Mouse (Mus musculus) testis, adult 2 months (tissue): ENCODE measurements around the gene Itpr1.

ENCODE experiments used
- CTCF ChIP-seq: fragments of 200-500 bp; IDR thresholded peaks from 2 replicates; pipeline ENCODE4 v1.5.1; 2012; ENCODE audit warnings: low read depth, mild to moderate bottlenecking, inconsistent platforms, low read length, moderate library complexity; ENCODE audit not compliant: control insufficient read depth, insufficient read depth, insufficient replicate concordance
- POLR2A ChIP-seq: fragments of 200-500 bp; IDR thresholded peaks from 2 replicates; pipeline ENCODE4 v1.6.1; 2012; ENCODE audit warnings: low read depth, mild to moderate bottlenecking, inconsistent platforms, low read length, moderate library complexity; ENCODE audit not compliant: control insufficient read depth

DNA sequence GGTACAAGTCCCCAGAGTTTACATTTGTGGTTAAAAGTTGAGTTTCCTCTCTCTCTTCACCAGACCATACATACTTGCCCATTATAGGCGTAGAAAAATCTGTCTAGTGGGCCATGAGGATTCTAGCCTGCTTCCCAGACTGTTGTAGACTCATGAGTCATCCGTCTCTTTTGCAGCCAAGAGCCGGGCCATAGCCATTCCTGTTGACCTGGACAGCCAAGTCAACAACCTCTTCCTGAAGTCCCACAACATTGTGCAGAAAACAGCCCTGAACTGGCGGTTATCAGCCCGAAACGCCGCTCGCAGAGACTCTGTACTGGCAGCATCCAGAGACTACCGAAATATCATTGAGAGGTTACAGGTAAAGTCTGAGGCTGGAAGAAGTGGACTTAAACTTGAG, 200.7 kb downstream of the Itpr1 start:
- TF ChIP-seq POLR2A (no peak), CTCF (no peak)
